Mouse (Mus musculus): ENCODE data around the gene Scrn3. TPM values are rescaled to one million over a fixed set of nuclear protein-coding genes. Genes with fewer than 3 reads are reported as not detected.

Gene Scrn3
- polyA plus RNA-seq, 1 experiment from 2014 or later = 10.6 TPM

DNA sequence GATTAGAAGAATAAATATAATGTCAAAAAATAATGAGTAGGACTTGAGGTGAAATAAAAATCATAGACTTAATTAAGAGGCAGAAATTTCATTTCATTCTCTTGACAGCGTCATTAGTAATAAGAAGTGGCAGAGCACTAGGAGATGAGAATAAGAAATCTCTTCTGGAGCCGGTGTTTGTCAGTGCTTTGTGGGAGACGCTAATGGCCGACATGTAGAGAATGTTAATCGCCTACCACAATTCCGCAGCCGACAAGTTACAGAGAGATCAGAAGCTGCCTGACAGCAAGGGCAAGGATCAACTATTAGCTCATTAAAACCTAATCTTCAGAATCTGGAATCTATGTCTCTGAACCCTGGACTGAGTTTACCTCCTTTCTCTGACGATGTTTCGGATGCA, 35.4 kb downstream of the Scrn3 start:
- ATAC-seq (ENCODE audit: insufficient number of reproducible peaks, insufficient read depth, low FRiP score, low read depth) = no peak
- H3K4me3 ChIP-seq (ENCODE audit: low read depth, low read length) = no peak overlapping the region
- H3K4me2 ChIP-seq (replicated peaks; ENCODE audit: low read depth, low read length) = no peak overlapping the region
- no peak overlapping the region for H3K9ac ChIP-seq (replicated peaks; ENCODE audit: low read depth, low read length)
- no peaks in the 10 kb centered on the region for H3K9me3 ChIP-seq (ENCODE audit: control insufficient read depth, low read depth, low read length)
- WGBS = 67% methylated on average over 9 of the region's 9 CpGs
- H3K4me1 ChIP-seq (ENCODE audit: control insufficient read depth, insufficient read depth, low read length) = 0 out of 2 replicates have a peak, but pooled peaks cover 3% of the 10 kb centered on the region
- no peaks in the 10 kb centered on the region for H3K27me3 ChIP-seq (ENCODE audit: control insufficient read depth, insufficient read depth, low read length)
- H3K36me3 ChIP-seq (ENCODE audit: control insufficient read depth, insufficient read depth, low read length) = no peaks in the 10 kb centered on the region
- no peak overlapping the region for H3K27ac ChIP-seq (ENCODE audit: low read length)

GRCm38 (mm10) chr2:73348221-73348620, 35.8 kb downstream of the Scrn3 start:
- Histone ChIP-seq H3K4me2 (replicated peaks; ENCODE audit: low read depth, low read length) (no peak overlapping the region), H3K27ac (ENCODE audit: low read length) (no peak overlapping the region)
- 89% methylated on average over 6 of the region's 6 CpGs for WGBS

GRCm38 (mm10) chr2:73351496-73351895, 39.1 kb downstream of the Scrn3 start:
- no peaks in the 10 kb centered on the region for H3K27me3 ChIP-seq (ENCODE audit: control insufficient read depth, insufficient read depth, low read length)
- 17% methylated on average over 5 of the region's 5 CpGs for WGBS
- H3K4me3 ChIP-seq (ENCODE audit: low read depth, low read length) = no peak overlapping the region
- H3K4me2 ChIP-seq (replicated peaks; ENCODE audit: low read depth, low read length) = peak overlapping the region; percentile 22; the same call in 1 of the 2 replicates
- H3K36me3 ChIP-seq (ENCODE audit: control insufficient read depth, insufficient read depth, low read length) = no peaks in the 10 kb centered on the region
- H3K4me1 ChIP-seq (ENCODE audit: control insufficient read depth, insufficient read depth, low read length) = 0 out of 2 replicates have a peak, but pooled peaks cover 3% of the 10 kb centered on the region
- H3K9ac ChIP-seq (replicated peaks; ENCODE audit: low read depth, low read length) = no peak overlapping the region
- no peaks in the 10 kb centered on the region for H3K9me3 ChIP-seq (ENCODE audit: control insufficient read depth, low read depth, low read length)
- H3K27ac ChIP-seq (ENCODE audit: low read length) = no peak overlapping the region
- no peak for ATAC-seq (ENCODE audit: insufficient number of reproducible peaks, insufficient read depth, low FRiP score, low read depth)

More at GRCm38 (mm10) chr2:73348221-73348620, 35.8 kb downstream of the Scrn3 start:
- no peak overlapping the region for H3K4me3 ChIP-seq (ENCODE audit: low read depth, low read length)
- no peaks in the 10 kb centered on the region for H3K9me3 ChIP-seq (ENCODE audit: control insufficient read depth, low read depth, low read length)
- 0 out of 2 replicates have a peak, but pooled peaks cover 3% of the 10 kb centered on the region for H3K4me1 ChIP-seq (ENCODE audit: control insufficient read depth, insufficient read depth, low read length)
- no peaks in the 10 kb centered on the region for H3K27me3 ChIP-seq (ENCODE audit: control insufficient read depth, insufficient read depth, low read length)
- H3K9ac ChIP-seq (replicated peaks; ENCODE audit: low read depth, low read length) = no peak overlapping the region
- ATAC-seq (ENCODE audit: insufficient number of reproducible peaks, insufficient read depth, low FRiP score, low read depth) = no peak
- H3K36me3 ChIP-seq (ENCODE audit: control insufficient read depth, insufficient read depth, low read length) = no peaks in the 10 kb centered on the region

DNA sequence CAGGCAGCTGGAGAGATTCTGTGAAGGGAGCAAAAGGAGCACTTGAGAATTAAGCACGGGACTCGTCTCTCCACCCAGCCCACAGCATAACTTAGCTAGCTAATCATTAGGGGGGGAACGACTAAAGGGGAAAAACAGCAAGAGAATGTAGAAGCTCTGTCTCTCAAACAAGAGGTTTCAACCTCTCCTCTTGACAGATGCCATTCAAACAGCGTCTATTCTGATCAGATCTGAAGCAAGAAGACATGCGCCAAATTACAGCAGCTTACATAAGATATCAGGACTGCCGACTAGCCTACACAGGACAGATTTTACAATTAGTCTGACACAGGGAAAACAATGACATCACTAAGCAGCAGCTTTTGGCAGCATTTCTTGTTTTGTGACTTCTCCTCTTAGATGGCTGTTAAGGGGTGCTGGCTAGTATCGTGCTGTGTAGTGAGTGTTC, 39.5 kb downstream of the Scrn3 start:
- H3K9ac ChIP-seq (replicated peaks; ENCODE audit: low read depth, low read length) = no peak overlapping the region
- H3K9me3 ChIP-seq (ENCODE audit: control insufficient read depth, low read depth, low read length) = no peaks in the 10 kb centered on the region
- no peaks in the 10 kb centered on the region for H3K36me3 ChIP-seq (ENCODE audit: control insufficient read depth, insufficient read depth, low read length)
- WGBS = 28% methylated on average over 7 of the region's 7 CpGs
- no peak for ATAC-seq (ENCODE audit: insufficient number of reproducible peaks, insufficient read depth, low FRiP score, low read depth)
- 0 out of 2 replicates have a peak, but pooled peaks cover 3% of the 10 kb centered on the region for H3K4me1 ChIP-seq (ENCODE audit: control insufficient read depth, insufficient read depth, low read length)
- no peak overlapping the region for H3K4me3 ChIP-seq (ENCODE audit: low read depth, low read length)
- H3K27ac ChIP-seq (ENCODE audit: low read length) = no peak overlapping the region
- peak overlapping the region; percentile 22; the same call in 1 of the 2 replicates for H3K4me2 ChIP-seq (replicated peaks; ENCODE audit: low read depth, low read length)
- H3K27me3 ChIP-seq (ENCODE audit: control insufficient read depth, insufficient read depth, low read length) = no peaks in the 10 kb centered on the region

DNA sequence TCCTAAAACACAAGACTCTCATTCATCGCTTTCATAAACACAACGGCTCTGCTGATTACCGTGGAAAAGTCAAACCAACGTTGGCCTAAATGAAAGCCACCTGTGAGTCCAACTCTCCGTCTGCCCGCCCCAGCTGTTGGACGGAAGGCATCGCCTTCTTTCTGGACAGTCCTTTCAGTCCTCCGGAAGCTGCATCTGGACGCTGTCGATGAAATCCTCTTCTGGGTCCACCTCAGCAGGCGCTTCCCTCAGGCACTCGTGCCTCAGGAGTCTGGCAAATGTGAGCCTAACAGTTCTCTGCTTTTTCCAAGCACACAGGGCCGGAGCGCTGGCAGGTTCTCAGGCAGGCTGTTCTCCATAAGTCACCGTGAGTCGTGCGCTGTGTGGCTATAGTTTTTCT, 44.6 kb downstream of the Scrn3 start:
- no peak overlapping the region for H3K27ac ChIP-seq (ENCODE audit: low read length)
- no peaks in the 10 kb centered on the region for H3K4me1 ChIP-seq (ENCODE audit: control insufficient read depth, insufficient read depth, low read length)
- 56% methylated on average over 18 of the region's 18 CpGs for WGBS
- H3K27me3 ChIP-seq (ENCODE audit: control insufficient read depth, insufficient read depth, low read length) = no peaks in the 10 kb centered on the region
- H3K36me3 ChIP-seq (ENCODE audit: control insufficient read depth, insufficient read depth, low read length) = no peaks in the 10 kb centered on the region
- no peaks in the 10 kb centered on the region for H3K9me3 ChIP-seq (ENCODE audit: control insufficient read depth, low read depth, low read length)
- H3K4me3 ChIP-seq (ENCODE audit: low read depth, low read length) = no peak overlapping the region
- peak overlapping the region; percentile 23; the same call in 1 of the 2 replicates for H3K4me2 ChIP-seq (replicated peaks; ENCODE audit: low read depth, low read length)
- H3K9ac ChIP-seq (replicated peaks; ENCODE audit: low read depth, low read length) = no peak overlapping the region
- no peak for ATAC-seq (ENCODE audit: insufficient number of reproducible peaks, insufficient read depth, low FRiP score, low read depth)

DNA sequence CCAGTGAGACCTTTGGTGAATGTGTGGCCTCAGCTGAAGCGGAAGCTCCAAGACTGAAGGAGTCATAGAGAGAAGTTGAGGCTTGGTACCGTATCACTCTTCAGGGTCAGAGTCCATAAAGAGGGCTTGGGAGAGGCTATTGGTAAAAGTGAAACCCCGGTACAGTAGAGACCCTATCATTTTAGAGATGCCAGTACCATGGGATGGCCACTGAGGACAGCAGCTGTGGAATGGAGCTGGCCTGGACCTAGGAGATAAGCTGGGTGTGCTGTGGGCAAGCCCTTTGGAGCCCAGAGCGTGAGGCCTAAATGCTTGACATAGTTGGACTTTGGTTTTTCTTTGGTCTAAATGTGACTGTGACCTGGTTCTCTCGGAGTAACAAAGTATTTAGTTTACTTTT, 47.5 kb downstream of the Scrn3 start:
- ATAC-seq (ENCODE audit: insufficient number of reproducible peaks, insufficient read depth, low FRiP score, low read depth) = peak; percentile 85; the same call in 1 of the 2 replicates
- H3K36me3 ChIP-seq (ENCODE audit: control insufficient read depth, insufficient read depth, low read length) = no peaks in the 10 kb centered on the region
- no peaks in the 10 kb centered on the region for H3K27me3 ChIP-seq (ENCODE audit: control insufficient read depth, insufficient read depth, low read length)
- 90% methylated on average over 5 of the region's 5 CpGs for WGBS
- H3K4me1 ChIP-seq (ENCODE audit: control insufficient read depth, insufficient read depth, low read length) = no peaks in the 10 kb centered on the region
- H3K4me3 ChIP-seq (ENCODE audit: low read depth, low read length) = no peak overlapping the region
- no peaks in the 10 kb centered on the region for H3K9me3 ChIP-seq (ENCODE audit: control insufficient read depth, low read depth, low read length)
- no peak overlapping the region for H3K4me2 ChIP-seq (replicated peaks; ENCODE audit: low read depth, low read length)
- no peak overlapping the region for H3K27ac ChIP-seq (ENCODE audit: low read length)
- no peak overlapping the region for H3K9ac ChIP-seq (replicated peaks; ENCODE audit: low read depth, low read length)

GRCm38 (mm10) chr2:73360536-73360935, 48.1 kb downstream of the Scrn3 start:
- Histone ChIP-seq H3K9ac (replicated peaks; ENCODE audit: low read depth, low read length) (no peak overlapping the region), H3K9me3 (ENCODE audit: control insufficient read depth, low read depth, low read length) (no peaks in the 10 kb centered on the region), H3K27ac (ENCODE audit: low read length) (no peak overlapping the region), H3K4me2 (replicated peaks; ENCODE audit: low read depth, low read length) (no peak overlapping the region), H3K27me3 (ENCODE audit: control insufficient read depth, insufficient read depth, low read length) (no peaks in the 10 kb centered on the region), H3K4me1 (ENCODE audit: control insufficient read depth, insufficient read depth, low read length) (no peaks in the 10 kb centered on the region), H3K4me3 (ENCODE audit: low read depth, low read length) (no peak overlapping the region), H3K36me3 (ENCODE audit: control insufficient read depth, insufficient read depth, low read length) (no peaks in the 10 kb centered on the region)
- WGBS = 84% methylated on average over 2 of the region's 2 CpGs
- ATAC-seq (ENCODE audit: insufficient number of reproducible peaks, insufficient read depth, low FRiP score, low read depth) = no peak

GRCm38 (mm10) chr2:73363448-73363847, 51.0 kb downstream of the Scrn3 start:
- 76% methylated on average over 5 of the region's 5 CpGs for WGBS
- no peaks in the 10 kb centered on the region for H3K9me3 ChIP-seq (ENCODE audit: control insufficient read depth, low read depth, low read length)

More at GRCm38 (mm10) chr2:73363448-73363847, 51.0 kb downstream of the Scrn3 start:
- no peak for ATAC-seq (ENCODE audit: insufficient number of reproducible peaks, insufficient read depth, low FRiP score, low read depth)
- Histone ChIP-seq H3K36me3 (ENCODE audit: control insufficient read depth, insufficient read depth, low read length) (no peaks in the 10 kb centered on the region), H3K9ac (replicated peaks; ENCODE audit: low read depth, low read length) (no peak overlapping the region), H3K4me1 (ENCODE audit: control insufficient read depth, insufficient read depth, low read length) (no peaks in the 10 kb centered on the region), H3K27me3 (ENCODE audit: control insufficient read depth, insufficient read depth, low read length) (no peaks in the 10 kb centered on the region), H3K4me2 (replicated peaks; ENCODE audit: low read depth, low read length) (no peak overlapping the region), H3K27ac (ENCODE audit: low read length) (no peak overlapping the region), H3K4me3 (ENCODE audit: low read depth, low read length) (no peak overlapping the region)
